ENCODE assay signal across 8 mouse cellular contexts in the genomic region with DNA sequence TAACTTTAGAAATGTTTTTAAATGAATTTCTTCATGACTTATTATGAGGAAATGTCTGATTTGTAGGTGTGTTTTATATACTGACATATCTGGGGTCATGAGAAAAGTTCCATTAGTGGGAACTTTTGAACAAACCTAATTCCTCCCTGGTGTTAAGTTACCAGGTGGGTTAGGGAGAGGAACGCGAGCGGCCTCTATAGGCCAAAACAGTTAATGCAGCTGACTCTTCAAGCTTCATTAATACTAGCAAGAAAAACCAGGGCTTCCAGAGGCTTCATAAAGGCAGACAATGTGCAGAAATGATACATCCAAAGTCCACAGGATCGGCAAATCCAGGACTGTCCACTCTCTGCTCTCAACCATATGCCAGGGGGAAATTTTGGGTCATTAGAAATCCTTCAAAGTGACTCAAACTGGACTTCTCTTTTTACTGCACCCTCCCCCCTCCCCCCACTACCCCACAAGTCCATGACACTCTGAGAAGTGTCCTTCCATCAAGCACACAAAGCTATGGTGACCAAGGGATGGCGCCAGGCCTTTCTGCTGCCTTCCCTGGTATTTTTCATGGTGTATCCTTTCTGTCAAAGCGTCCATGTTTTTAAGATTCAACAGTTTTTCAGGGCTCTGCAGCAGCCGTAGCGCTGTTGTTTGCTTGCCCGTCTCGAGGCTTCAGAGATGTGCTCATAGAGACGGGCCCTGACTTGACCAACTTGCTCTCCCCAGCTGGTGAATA.
DNase-seq lines count a peak whose midpoint lies in the region; TF ChIP-seq lines count a peak whose summit lies in the region.

No protein-coding gene starts in this region.

- H3K36me3 ChIP-seq in heart, adult 2 months (ENCODE audit: control insufficient read depth, insufficient read depth, low read length), result no peaks in the 10 kb centered on the region
- H3K36me3 ChIP-seq in heart, embryonic 10.5 days, result no peaks in the 10 kb centered on the region

- TF ChIP-seq CTCF in heart, adult 2 months (IDR thresholded peaks at IDR 0.05), result peak; percentile 87

- TF ChIP-seq POLR2A in heart, adult 2 months (IDR thresholded peaks at IDR 0.05; ENCODE audit: insufficient read depth, low read depth, low read length), result no peak

- no peak overlapping the region for H3K4me3 ChIP-seq in heart, adult 2 months
- H3K4me3 ChIP-seq in heart, embryonic 10.5 days, result no peak overlapping the region

- no peaks in the 10 kb centered on the region for H3K4me1 ChIP-seq in heart, adult 2 months (ENCODE audit: control insufficient read depth, insufficient read depth, low read length)
- H3K4me1 ChIP-seq in heart, embryonic 10.5 days, result peaks cover 23% of the 10 kb centered on the region

- TF ChIP-seq EP300 in heart, adult 2 months (IDR thresholded peaks at IDR 0.05; ENCODE audit: insufficient read depth, low read depth, low read length), result no peak

- 0 out of 2 replicates have a peak, but pooled peaks cover 3% of the 10 kb centered on the region for H3K9me3 ChIP-seq in heart, embryonic 10.5 days

- no peaks in the 10 kb centered on the region for H3K79me2 ChIP-seq in heart, adult 2 months (replicated peaks; ENCODE audit: control insufficient read depth, insufficient read depth, low read length)

- peak in 1 of 2 experiments; percentile 53 for DNase-seq in heart, adult 2 months
- no peak for DNase-seq in heart, embryonic 10.5 days (ENCODE audit: low spot score)
- DNase-seq in adrenal gland, adult 2 months, result peak; percentile 56
- peak; percentile 75 for DNase-seq in embryo, embryonic 11 days
- DNase-seq in heart, postnatal 4 days, result peak; percentile 71
- peak; percentile 68 to 90 for DNase-seq in layer of hippocampus, adult 8-10 months (ENCODE audit: low spot score in 2 of 2)
- DNase-seq in lung, postnatal 25 days (ENCODE audit: low spot score), result peak; percentile 52
- peak; percentile 71 to 72 for DNase-seq in right cerebral cortex, postnatal 36 days (ENCODE audit: low spot score in 2 of 2)

- no peak overlapping the region for H3K27ac ChIP-seq in heart, adult 2 months
- no peak overlapping the region for H3K27ac ChIP-seq in heart, embryonic 10.5 days

- peaks cover 14% of the 10 kb centered on the region for H3K27me3 ChIP-seq in heart, adult 2 months (ENCODE audit: control insufficient read depth, insufficient read depth, low read length)
- peaks cover 91% of the 10 kb centered on the region for H3K27me3 ChIP-seq in heart, embryonic 10.5 days (ENCODE audit: insufficient read depth, poor library complexity, severe bottlenecking)

- intact Hi-C loops in heart, adult 2 months (cut with DNase I), result loop anchor here (1.0 kb wide), 1 partner anchor 56 kb away; no protein-coding TSS in a partner anchor

- 6% methylated on average over 11 of the region's 11 CpGs for WGBS in heart, adult 2 months
- 6% methylated on average over 11 of the region's 11 CpGs for WGBS in heart, embryonic 10.5 days

- no peak overlapping the region for H3K9ac ChIP-seq in heart, adult 2 months (ENCODE audit: low read depth, low read length)
